Mouse (Mus musculus) kidney, embryonic 15.5 days (tissue): ENCODE data around the gene 1110008L16Rik. TPM values are rescaled to one million over a fixed set of nuclear protein-coding genes. Genes with fewer than 3 reads are reported as not detected.

ENCODE experiments used
- ATAC-seq: fragments of 200-750 bp; cut with Nextera tagmentation; replicated peaks from 2 replicates; pipeline ENCODE4 v1.8.0; 2017; ENCODE audit warnings: moderate TSS enrichment; ENCODE audit not compliant: low FRiP score
- H3K27ac ChIP-seq: fragments of 300-500 bp; sonication (generic); 2 replicates; pipeline ENCODE4 v1.5.1; 2015; ENCODE audit warnings: mild to moderate bottlenecking, inconsistent platforms
- H3K27me3 ChIP-seq: fragments of 300-500 bp; sonication (generic); 2 replicates; pipeline ENCODE4 v1.6.1; 2015; ENCODE audit warnings: inconsistent platforms
- H3K36me3 ChIP-seq: fragments of 300-500 bp; sonication (generic); 2 replicates; pipeline ENCODE4 v1.6.1; 2015; ENCODE audit warnings: inconsistent platforms
- H3K4me1 ChIP-seq: fragments of 300-500 bp; sonication (generic); 2 replicates; pipeline ENCODE4 v1.6.1; 2015; ENCODE audit warnings: inconsistent platforms
- H3K4me2 ChIP-seq: fragments of 300-500 bp; sonication (generic); 2 replicates; pipeline ENCODE4 v1.6.1; 2015; ENCODE audit warnings: moderate library complexity, mild to moderate bottlenecking, inconsistent platforms
- H3K4me3 ChIP-seq: fragments of 300-500 bp; sonication (generic); replicated peaks from 2 replicates; pipeline ENCODE4 v1.5.1; 2015; ENCODE audit warnings: mild to moderate bottlenecking, inconsistent platforms
- H3K9ac ChIP-seq: fragments of 300-500 bp; sonication (generic); 2 replicates; pipeline ENCODE4 v1.6.1; 2015; ENCODE audit warnings: mild to moderate bottlenecking, inconsistent platforms
- H3K9me3 ChIP-seq: fragments of 300-500 bp; sonication (generic); replicated peaks from 2 replicates; pipeline ENCODE4 v1.6.1; 2016; ENCODE audit warnings: inconsistent platforms
- WGBS: fragments of 180-500 bp; shearing (Covaris S2); methylation state at CpG from one replicate; pipeline ENCODE4 v1.1.7; 2015; ENCODE audit warnings: mixed read lengths; 5-methylcytosine and 5-hydroxymethylcytosine counted together
- polyA plus RNA-seq: library from polyadenylated mRNA; unstranded; fragments of >200 nt; fragmentation: Nextera tagmentation; extraction: Ambion mirVana; gene quantifications from 2 replicates; pipeline ENCODE4 v1.2.1, GENCODE M21; 2015

1110008L16Rik gene
- polyA plus RNA-seq, 1 experiment from 2014 or later: 15.9 TPM

- H3K36me3 ChIP-seq: no peaks in the 10 kb centered on the region
- peak overlapping the region; percentile 88 for H3K9ac ChIP-seq
- under 1% methylated on average over 51 of the region's 51 CpGs for WGBS
- no peaks in the 10 kb centered on the region for H3K27me3 ChIP-seq
- H3K9me3 ChIP-seq: no peaks in the 10 kb centered on the region
- H3K4me3 ChIP-seq: peak overlapping the region; percentile 92
- H3K4me1 ChIP-seq: peaks cover 18% of the 10 kb centered on the region
- peak overlapping the region; percentile 95 for H3K27ac ChIP-seq
- peak overlapping the region; percentile 86 for H3K4me2 ChIP-seq
- ATAC-seq: peak; percentile 100
Measured at GRCm38 (mm10) chr12:55398240-55399127, 99.1 kb downstream of the 1110008L16Rik start.

GRCm38 (mm10) chr12:55399128-55399677 lies 99.8 kb downstream of the 1110008L16Rik start:
- Histone ChIP-seq H3K36me3 (peaks cover 7% of the 10 kb centered on the region), H3K27ac (peak overlapping the region; percentile 95), H3K9ac (peak overlapping the region; percentile 88), H3K4me2 (peak overlapping the region; percentile 86), H3K27me3 (no peaks in the 10 kb centered on the region), H3K4me3 (peak overlapping the region; percentile 92), H3K4me1 (peaks cover 18% of the 10 kb centered on the region), H3K9me3 (no peaks in the 10 kb centered on the region)
- ATAC-seq: no peak; the same call in 1 of the 2 replicates
- WGBS: 1% methylated on average over 20 of the region's 20 CpGs

GRCm38 (mm10) chr12:55407888-55408287 lies 108.5 kb downstream of the 1110008L16Rik start:
- H3K27ac ChIP-seq: no peak overlapping the region
- peaks cover 61% of the 10 kb centered on the region for H3K36me3 ChIP-seq
- H3K9me3 ChIP-seq: no peaks in the 10 kb centered on the region
- ATAC-seq: no peak
- no peak overlapping the region for H3K4me2 ChIP-seq
- H3K27me3 ChIP-seq: no peaks in the 10 kb centered on the region
- 94% methylated on average over 5 of the region's 5 CpGs for WGBS
- H3K4me1 ChIP-seq: no peaks in the 10 kb centered on the region
- no peak overlapping the region for H3K9ac ChIP-seq
- H3K4me3 ChIP-seq: no peak overlapping the region

- Histone ChIP-seq H3K4me2 (no peak overlapping the region), H3K4me1 (no peaks in the 10 kb centered on the region), H3K27ac (no peak overlapping the region), H3K4me3 (no peak overlapping the region), H3K9me3 (no peaks in the 10 kb centered on the region), H3K27me3 (no peaks in the 10 kb centered on the region), H3K9ac (no peak overlapping the region), H3K36me3 (peaks cover 90% of the 10 kb centered on the region)
- 89% methylated on average over 5 of the region's 5 CpGs for whole genome bisulfite sequencing
- no peak for ATAC-seq
Measured at GRCm38 (mm10) chr12:55415255-55415654, 115.9 kb downstream of the 1110008L16Rik start.

- H3K4me3 ChIP-seq: no peak overlapping the region
- H3K36me3 ChIP-seq: peaks cover 93% of the 10 kb centered on the region
- no peaks in the 10 kb centered on the region for H3K9me3 ChIP-seq
- H3K4me2 ChIP-seq: no peak overlapping the region
- H3K27ac ChIP-seq: no peak overlapping the region
- WGBS: 57% methylated on average over 1 of the region's 1 CpGs
- no peaks in the 10 kb centered on the region for H3K27me3 ChIP-seq
- ATAC-seq: no peak
- no peaks in the 10 kb centered on the region for H3K4me1 ChIP-seq
- H3K9ac ChIP-seq: no peak overlapping the region
Measured at GRCm38 (mm10) chr12:55415762-55416161, 116.4 kb downstream of the 1110008L16Rik start.

- H3K4me2 ChIP-seq: no peak overlapping the region
- no peak overlapping the region for H3K9ac ChIP-seq
- H3K27ac ChIP-seq: no peak overlapping the region
- no peaks in the 10 kb centered on the region for H3K4me1 ChIP-seq
- no peaks in the 10 kb centered on the region for H3K27me3 ChIP-seq
- ATAC-seq: no peak
- no peaks in the 10 kb centered on the region for H3K9me3 ChIP-seq
- H3K36me3 ChIP-seq: peaks cover 53% of the 10 kb centered on the region
- 93% methylated on average over 24 of the region's 24 CpGs for WGBS
- H3K4me3 ChIP-seq: no peak overlapping the region
Measured at GRCm38 (mm10) chr12:55420220-55420619, 120.8 kb downstream of the 1110008L16Rik start.

GRCm38 (mm10) chr12:55422057-55422456 lies 122.7 kb downstream of the 1110008L16Rik start:
- Histone ChIP-seq H3K9me3 (no peaks in the 10 kb centered on the region), H3K27ac (no peak overlapping the region), H3K27me3 (no peaks in the 10 kb centered on the region), H3K9ac (no peak overlapping the region), H3K4me2 (no peak overlapping the region), H3K4me3 (no peak overlapping the region), H3K4me1 (no peaks in the 10 kb centered on the region), H3K36me3 (peaks cover 35% of the 10 kb centered on the region)
- no peak for ATAC-seq
- 27% methylated on average over 3 of the region's 3 CpGs for WGBS

- Histone ChIP-seq H3K36me3 (no peaks in the 10 kb centered on the region), H3K4me1 (no peaks in the 10 kb centered on the region), H3K27ac (no peak overlapping the region), H3K4me3 (no peak overlapping the region), H3K9ac (no peak overlapping the region), H3K27me3 (no peaks in the 10 kb centered on the region), H3K9me3 (no peaks in the 10 kb centered on the region), H3K4me2 (no peak overlapping the region)
- ATAC-seq: no peak
- WGBS: 89% methylated on average over 7 of the region's 7 CpGs
Measured at GRCm38 (mm10) chr12:55426300-55426699, 126.9 kb downstream of the 1110008L16Rik start.

- Histone ChIP-seq H3K4me2 (no peak overlapping the region), H3K36me3 (no peaks in the 10 kb centered on the region), H3K4me3 (no peak overlapping the region), H3K27me3 (no peaks in the 10 kb centered on the region), H3K27ac (no peak overlapping the region), H3K9me3 (no peaks in the 10 kb centered on the region), H3K4me1 (0 out of 2 replicates have a peak, but pooled peaks cover 5% of the 10 kb centered on the region), H3K9ac (no peak overlapping the region)
- no peak for ATAC-seq
- WGBS: 85% methylated on average over 8 of the region's 8 CpGs
Measured at GRCm38 (mm10) chr12:55429201-55429600, 129.8 kb downstream of the 1110008L16Rik start.

GRCm38 (mm10) chr12:55429956-55430355 lies 130.6 kb downstream of the 1110008L16Rik start:
- Histone ChIP-seq H3K4me2 (no peak overlapping the region), H3K9me3 (no peaks in the 10 kb centered on the region), H3K36me3 (no peaks in the 10 kb centered on the region), H3K9ac (no peak overlapping the region), H3K4me3 (no peak overlapping the region), H3K4me1 (0 out of 2 replicates have a peak, but pooled peaks cover 5% of the 10 kb centered on the region), H3K27me3 (no peaks in the 10 kb centered on the region), H3K27ac (no peak overlapping the region)
- 88% methylated on average over 4 of the region's 4 CpGs for WGBS
- ATAC-seq: no peak
